Mouse (Mus musculus): ENCODE results near the gene Pik3r6. TPM values are rescaled to one million over a fixed set of nuclear protein-coding genes. Genes with fewer than 3 reads are reported as not detected.

Gene Pik3r6
- polyA plus RNA-seq (2012; rRNA removed) (2.9 and 3.5 TPM in 2 replicates), polyA plus RNA-seq (2014; fragmentation: Nextera tagmentation; extraction: Ambion mirVana) (1.8 and 2.2 TPM in 2 replicates)

DNA sequence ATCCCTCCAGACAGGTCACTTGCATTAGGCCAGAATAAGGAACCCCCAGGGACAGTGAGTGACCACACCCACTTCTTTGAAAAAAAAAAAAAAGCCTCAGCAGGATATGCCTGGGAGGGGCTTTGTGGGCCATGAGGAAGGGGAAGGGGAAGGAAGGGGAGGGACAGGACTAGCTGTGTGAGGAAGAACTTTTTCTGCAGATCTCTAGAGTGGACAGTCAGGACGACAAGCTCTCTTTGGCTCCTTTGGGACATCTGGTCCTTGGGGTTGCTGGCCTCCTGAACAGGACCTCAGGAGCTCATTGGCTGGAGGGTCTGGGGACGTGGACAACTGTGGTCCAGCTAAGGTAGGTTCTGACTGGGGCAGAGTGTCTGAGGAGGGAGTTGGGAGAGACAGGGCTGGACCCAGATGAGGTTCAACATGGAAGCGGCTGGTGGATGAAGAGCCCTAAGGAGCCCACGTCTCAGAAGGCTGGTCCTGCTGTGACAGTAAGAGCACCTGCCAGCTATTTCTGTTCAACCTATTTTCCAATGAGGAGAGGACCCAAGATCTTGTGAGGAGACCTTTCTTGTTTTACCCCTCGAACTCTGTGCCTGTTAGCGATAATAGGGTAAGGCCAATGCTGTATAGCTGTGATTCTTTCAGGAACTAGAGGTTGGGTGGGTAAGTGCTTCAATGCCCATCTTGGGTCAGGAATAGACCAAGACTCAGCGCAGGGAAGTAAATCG, at the start of gene Pik3r6:
Gene Pik3r6, plus strand, starts transcription at position 118 of the 728 bp plus-strand sequence.
- Histone ChIP-seq H3K4me3 (replicated peaks; ENCODE audit: low read length) (no peak within 1 kb of the TSS), H3K27me3 (ENCODE audit: control insufficient read depth, insufficient read depth, low read length) (no peaks in the 10 kb centered on the region), H3K9ac (ENCODE audit: low read depth, low read length, severe bottlenecking) (no peak within 1 kb of the TSS), H3K4me2 (replicated peaks; ENCODE audit: low read depth, low read length, severe bottlenecking) (no peak within 1 kb of the TSS), H3K27ac (replicated peaks; ENCODE audit: low read depth, low read length) (no peak within 1 kb of the TSS), H3K4me1 (ENCODE audit: control insufficient read depth, insufficient read depth, low read length) (no peaks in the 10 kb centered on the region), H3K36me3 (ENCODE audit: control insufficient read depth, insufficient read depth, low read length) (no peaks in the 10 kb centered on the region), H3K9me3 (ENCODE audit: control insufficient read depth, low read length) (no peaks in the 10 kb centered on the region)
- TF ChIP-seq POLR2A (IDR thresholded peaks at IDR 0.05; ENCODE audit: borderline replicate concordance, extremely low read depth, insufficient read depth, insufficient read length), result no peak
- WGBS, result 86% methylated on average over 8 of the region's 8 CpGs
- DNase-seq (ENCODE audit: low spot score) (no peak), ATAC-seq (ENCODE audit: low FRiP score, low read depth) (no peak)

DNA sequence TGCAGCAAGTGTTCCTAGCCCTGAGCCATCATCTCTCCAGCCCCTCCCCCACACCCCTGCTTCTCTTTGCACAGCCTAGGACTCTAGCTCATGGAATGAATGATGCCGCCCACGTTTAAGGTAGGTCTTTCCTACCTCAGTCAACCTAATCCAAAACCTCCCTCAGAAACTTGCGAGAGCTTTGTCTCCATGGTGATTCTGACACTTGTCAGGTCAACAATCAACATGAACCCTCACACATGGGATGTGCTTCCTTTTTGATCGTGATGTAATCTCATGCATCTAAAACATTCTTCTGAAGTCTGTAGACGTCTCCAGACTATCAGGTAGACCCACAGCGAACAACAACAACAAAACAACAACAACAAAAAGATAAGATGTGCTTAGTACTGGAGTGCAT, 49.5 kb upstream of the Pik3r6 start:
- Histone ChIP-seq H3K27me3 (ENCODE audit: control insufficient read depth, insufficient read depth, low read length) (no peaks in the 10 kb centered on the region), H3K9me3 (ENCODE audit: control insufficient read depth, low read length) (no peaks in the 10 kb centered on the region), H3K4me3 (replicated peaks; ENCODE audit: low read length) (no peak overlapping the region), H3K4me2 (replicated peaks; ENCODE audit: low read depth, low read length, severe bottlenecking) (no peak overlapping the region), H3K36me3 (ENCODE audit: control insufficient read depth, insufficient read depth, low read length) (no peaks in the 10 kb centered on the region), H3K4me1 (ENCODE audit: control insufficient read depth, insufficient read depth, low read length) (0 out of 2 replicates have a peak, but pooled peaks cover 4% of the 10 kb centered on the region), H3K27ac (replicated peaks; ENCODE audit: low read depth, low read length) (no peak overlapping the region), H3K9ac (ENCODE audit: low read depth, low read length, severe bottlenecking) (no peak overlapping the region)
- TF ChIP-seq POLR2A (IDR thresholded peaks at IDR 0.05; ENCODE audit: borderline replicate concordance, extremely low read depth, insufficient read depth, insufficient read length), result no peak
- WGBS, result 72% methylated on average over 6 of the region's 6 CpGs
- DNase-seq (ENCODE audit: low spot score) (no peak), ATAC-seq (ENCODE audit: low FRiP score, low read depth) (no peak)

DNA sequence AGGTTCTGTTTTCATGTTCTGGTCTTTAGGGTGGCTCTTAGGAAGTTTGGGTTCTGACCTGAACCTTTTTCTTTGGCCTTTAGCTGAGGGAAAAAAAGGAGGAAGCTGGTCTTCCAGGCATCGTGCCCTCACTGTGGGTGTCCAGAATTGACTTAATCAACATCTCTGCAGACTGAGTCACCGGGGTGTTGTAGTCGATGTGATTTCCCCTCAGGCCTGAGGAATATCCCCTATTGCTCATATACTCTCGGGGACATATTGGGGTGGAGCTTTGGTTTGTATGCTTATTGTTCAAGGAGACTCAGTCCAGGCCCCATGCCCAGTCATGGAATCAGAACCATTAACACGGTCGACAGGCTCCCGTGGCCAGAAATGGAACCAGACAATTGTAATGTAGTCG, 44.7 kb upstream of the Pik3r6 start:
- no peak for TF ChIP-seq POLR2A (IDR thresholded peaks at IDR 0.05; ENCODE audit: borderline replicate concordance, extremely low read depth, insufficient read depth, insufficient read length)
- H3K9me3 ChIP-seq (ENCODE audit: control insufficient read depth, low read length), result no peaks in the 10 kb centered on the region
- WGBS, result 77% methylated on average over 8 of the region's 8 CpGs
- no peak overlapping the region for H3K9ac ChIP-seq (ENCODE audit: low read depth, low read length, severe bottlenecking)
- no peak overlapping the region for H3K4me2 ChIP-seq (replicated peaks; ENCODE audit: low read depth, low read length, severe bottlenecking)
- no peak overlapping the region for H3K4me3 ChIP-seq (replicated peaks; ENCODE audit: low read length)
- H3K4me1 ChIP-seq (ENCODE audit: control insufficient read depth, insufficient read depth, low read length), result no peaks in the 10 kb centered on the region
- DNase-seq (ENCODE audit: low spot score), result no peak
- no peak for ATAC-seq (ENCODE audit: low FRiP score, low read depth)
- no peaks in the 10 kb centered on the region for H3K36me3 ChIP-seq (ENCODE audit: control insufficient read depth, insufficient read depth, low read length)
- H3K27me3 ChIP-seq (ENCODE audit: control insufficient read depth, insufficient read depth, low read length), result no peaks in the 10 kb centered on the region
- H3K27ac ChIP-seq (replicated peaks; ENCODE audit: low read depth, low read length), result no peak overlapping the region

DNA sequence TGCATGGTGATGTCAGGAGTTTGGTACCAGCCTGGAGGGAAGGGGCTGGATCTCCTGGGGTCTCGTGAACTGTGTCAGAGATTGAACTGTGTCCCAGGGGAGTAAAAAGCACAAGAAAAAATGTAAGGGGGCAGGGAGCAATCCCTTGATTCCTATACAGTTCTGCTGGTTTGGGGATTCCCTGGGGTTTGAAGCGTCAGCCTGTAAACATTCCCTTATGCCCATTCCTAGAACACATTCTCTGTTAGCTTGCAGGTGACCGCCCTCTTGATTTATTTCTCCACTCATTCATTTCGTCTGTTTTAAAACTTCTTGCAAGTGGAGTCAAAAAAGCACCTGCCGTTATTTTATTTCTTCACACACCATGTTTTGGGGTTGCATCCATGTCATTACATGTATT, 43.8 kb upstream of the Pik3r6 start:
- Histone ChIP-seq H3K9ac (ENCODE audit: low read depth, low read length, severe bottlenecking) (no peak overlapping the region), H3K36me3 (ENCODE audit: control insufficient read depth, insufficient read depth, low read length) (no peaks in the 10 kb centered on the region), H3K27ac (replicated peaks; ENCODE audit: low read depth, low read length) (no peak overlapping the region), H3K9me3 (ENCODE audit: control insufficient read depth, low read length) (no peaks in the 10 kb centered on the region), H3K27me3 (ENCODE audit: control insufficient read depth, insufficient read depth, low read length) (no peaks in the 10 kb centered on the region), H3K4me2 (replicated peaks; ENCODE audit: low read depth, low read length, severe bottlenecking) (no peak overlapping the region), H3K4me3 (replicated peaks; ENCODE audit: low read length) (no peak overlapping the region), H3K4me1 (ENCODE audit: control insufficient read depth, insufficient read depth, low read length) (no peaks in the 10 kb centered on the region)
- 63% methylated on average over 5 of the region's 5 CpGs for WGBS
- no peak for TF ChIP-seq POLR2A (IDR thresholded peaks at IDR 0.05; ENCODE audit: borderline replicate concordance, extremely low read depth, insufficient read depth, insufficient read length)
- no peak for ATAC-seq (ENCODE audit: low FRiP score, low read depth)
- no peak for DNase-seq (ENCODE audit: low spot score)

DNA sequence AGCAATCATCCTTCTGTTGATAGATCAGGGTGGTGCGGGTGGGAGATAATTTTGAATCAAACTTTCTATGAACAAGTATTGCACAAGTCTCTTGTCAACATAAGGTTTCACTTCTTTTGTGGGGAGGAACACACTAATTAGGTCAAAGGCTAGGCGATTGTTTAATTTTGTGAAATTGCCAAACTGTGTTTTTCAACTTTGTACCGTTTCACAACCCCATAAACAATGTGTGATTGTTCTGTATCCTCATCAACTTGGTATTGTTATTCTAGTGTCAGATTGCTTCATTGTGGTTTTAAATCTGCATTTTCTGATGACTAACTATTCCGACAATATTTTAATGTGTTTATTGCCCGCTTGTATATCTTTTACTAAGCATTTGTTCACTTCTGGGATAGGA, 43.3 kb upstream of the Pik3r6 start:
- Histone ChIP-seq H3K9ac (ENCODE audit: low read depth, low read length, severe bottlenecking) (no peak overlapping the region), H3K4me3 (replicated peaks; ENCODE audit: low read length) (no peak overlapping the region), H3K27ac (replicated peaks; ENCODE audit: low read depth, low read length) (no peak overlapping the region), H3K36me3 (ENCODE audit: control insufficient read depth, insufficient read depth, low read length) (no peaks in the 10 kb centered on the region), H3K27me3 (ENCODE audit: control insufficient read depth, insufficient read depth, low read length) (no peaks in the 10 kb centered on the region), H3K4me1 (ENCODE audit: control insufficient read depth, insufficient read depth, low read length) (no peaks in the 10 kb centered on the region), H3K9me3 (ENCODE audit: control insufficient read depth, low read length) (no peaks in the 10 kb centered on the region), H3K4me2 (replicated peaks; ENCODE audit: low read depth, low read length, severe bottlenecking) (no peak overlapping the region)
- WGBS, result 84% methylated on average over 5 of the region's 5 CpGs
- no peak for TF ChIP-seq POLR2A (IDR thresholded peaks at IDR 0.05; ENCODE audit: borderline replicate concordance, extremely low read depth, insufficient read depth, insufficient read length)
- ATAC-seq (ENCODE audit: low FRiP score, low read depth) (no peak), DNase-seq (ENCODE audit: low spot score) (no peak)

Measured in limb, embryonic 14.5 days (tissue).